Mouse (Mus musculus) C2C12 (cell line): ENCODE results near the gene Tubg2. TPM values are rescaled to one million over a fixed set of nuclear protein-coding genes. Genes with fewer than 3 reads are reported as not detected.

ENCODE experiments used
- H3K27me3 ChIP-seq: one replicate; pipeline ENCODE4 v1.6.1; 2011; ENCODE audit not compliant: control insufficient read depth, insufficient read depth, insufficient read length
- H3K36me3 ChIP-seq: one replicate; pipeline ENCODE4 v1.6.1; 2011; ENCODE audit not compliant: control insufficient read depth, insufficient read depth
- H3K4me3 ChIP-seq: one replicate; pipeline ENCODE4 v1.5.1; 2011; ENCODE audit warnings: mild to moderate bottlenecking, control low read depth; ENCODE audit not compliant: poor library complexity, insufficient read depth, severe bottlenecking
- H3K79me2 ChIP-seq: one replicate; pipeline ENCODE4 v1.6.1; 2011; ENCODE audit not compliant: control insufficient read depth, insufficient read depth
- H3K79me3 ChIP-seq: one replicate; pipeline ENCODE4 v1.6.1; 2011; ENCODE audit warnings: low read depth, control low read depth
- H3ac ChIP-seq: one replicate; pipeline ENCODE3; 2011; ENCODE audit warnings: low read depth; ENCODE audit not compliant: control insufficient read depth, insufficient read length
- CEBPB ChIP-seq: IDR thresholded peaks from one replicate; pipeline ENCODE4 v1.6.1; 2011; ENCODE audit warnings: low read depth, mild to moderate bottlenecking, control low read depth, moderate library complexity
- CTCF ChIP-seq: IDR thresholded peaks from one replicate; pipeline ENCODE4 v1.5.1; 2011; ENCODE audit not compliant: control insufficient read depth, insufficient read depth, insufficient read length
- FOSL1 ChIP-seq: IDR thresholded peaks from one replicate; pipeline ENCODE4 v1.8.0; 2011; ENCODE audit warnings: mild to moderate bottlenecking, low read length; ENCODE audit not compliant: poor library complexity, insufficient read depth, severe bottlenecking
- MAX ChIP-seq: IDR thresholded peaks from one replicate; pipeline ENCODE4 v1.6.1; 2011; ENCODE audit warnings: mild to moderate bottlenecking, control low read depth
- MYOD1 ChIP-seq: IDR thresholded peaks from one replicate; pipeline ENCODE4 v1.6.1; 2011; ENCODE audit warnings: low read depth; ENCODE audit not compliant: control insufficient read depth, insufficient read length
- MYOG ChIP-seq: IDR thresholded peaks from one replicate; pipeline ENCODE4 v1.6.1; 2011; ENCODE audit not compliant: control insufficient read depth, insufficient read length; ENCODE audit errors: extremely low read depth
- USF1 ChIP-seq: IDR thresholded peaks from one replicate; pipeline ENCODE4 v1.6.1; 2011; ENCODE audit warnings: low read depth, mild to moderate bottlenecking, control low read depth, moderate library complexity
- long read RNA-seq, 2 experiments: library from polyadenylated mRNA; unstranded; transcript quantifications; one replicate each; pipeline ENCODE4 v2.0.0; 2019 to 2020
- polyA plus RNA-seq: library from polyadenylated mRNA; unstranded; fragments of >200 nt; fragmentation: generic; extraction: Trizol; gene quantifications from one replicate; pipeline ENCODE4 v1.2.1, GENCODE M21; 2012; ENCODE audit warnings: missing spikeins

Gene Tubg2
- 0.13 TPM for polyA plus RNA-seq
- long read RNA-seq, experiment 1 = 0 reads
- long read RNA-seq, experiment 2 = 0 reads

GRCm38 (mm10) chr11:101155728-101156371, at the start of gene Tubg2:
Tubg2 (plus strand) TSS chr11:101155907.
- peak within 1 kb of the TSS; percentile 30 for H3ac ChIP-seq
- no peaks in the 10 kb centered on the region for H3K27me3 ChIP-seq
- no peak within 1 kb of the TSS for H3K4me3 ChIP-seq
- H3K36me3 ChIP-seq = no peaks in the 10 kb centered on the region
- no peaks in the 10 kb centered on the region for H3K79me2 ChIP-seq
- TF ChIP-seq USF1 (no peak), FOSL1 (no peak), CTCF (no peak), MAX (no peak), MYOG (no peak)
- no peaks in the 10 kb centered on the region for H3K79me3 ChIP-seq

GRCm38 (mm10) chr11:101109351-101109750, 46.4 kb upstream of the Tubg2 start:
- TF ChIP-seq USF1 = no peak
- Histone ChIP-seq H3K79me3 (peaks cover 53% of the 10 kb centered on the region), H3K79me2 (peaks cover 85% of the 10 kb centered on the region), H3K27me3 (no peaks in the 10 kb centered on the region), H3ac (no peak overlapping the region), H3K36me3 (peaks cover 30% of the 10 kb centered on the region), H3K4me3 (no peak overlapping the region)

GRCm38 (mm10) chr11:101110708-101111107, 45.0 kb upstream of the Tubg2 start:
- H3K79me3 ChIP-seq = peaks cover 67% of the 10 kb centered on the region
- H3K36me3 ChIP-seq = peaks cover 29% of the 10 kb centered on the region
- H3K27me3 ChIP-seq = no peaks in the 10 kb centered on the region
- no peak overlapping the region for H3K4me3 ChIP-seq
- peaks cover 95% of the 10 kb centered on the region for H3K79me2 ChIP-seq
- TF ChIP-seq USF1 = no peak
- no peak for TF ChIP-seq MAX
- TF ChIP-seq CEBPB = no peak
- TF ChIP-seq MYOD1 = no peak
- TF ChIP-seq FOSL1 = no peak
- no peak for TF ChIP-seq CTCF
- TF ChIP-seq MYOG = no peak
- H3ac ChIP-seq = no peak overlapping the region

GRCm38 (mm10) chr11:101111178-101111577, 44.5 kb upstream of the Tubg2 start:
- Histone ChIP-seq H3K27me3 (no peaks in the 10 kb centered on the region), H3K79me3 (peaks cover 71% of the 10 kb centered on the region), H3K79me2 (peaks cover 96% of the 10 kb centered on the region), H3K36me3 (peaks cover 29% of the 10 kb centered on the region), H3K4me3 (no peak overlapping the region), H3ac (no peak overlapping the region)
- TF ChIP-seq CTCF (no peak), MAX (no peak), FOSL1 (no peak), MYOD1 (no peak), MYOG (no peak), USF1 (no peak), CEBPB (no peak)

- Histone ChIP-seq H3K4me3 (no peak overlapping the region), H3K36me3 (peaks cover 37% of the 10 kb centered on the region), H3K79me2 (peaks cover 99% of the 10 kb centered on the region), H3K79me3 (peaks cover 74% of the 10 kb centered on the region), H3ac (no peak overlapping the region), H3K27me3 (no peaks in the 10 kb centered on the region)
- TF ChIP-seq CEBPB (no peak), MYOG (no peak), MYOD1 (no peak), FOSL1 (no peak), CTCF (no peak), MAX (no peak)
These were observed 43.5 kb upstream of the Tubg2 start for GRCm38 (mm10) chr11:101112186-101112585.

GRCm38 (mm10) chr11:101115564-101115963, 40.1 kb upstream of the Tubg2 start:
- Histone ChIP-seq H3K36me3 (peaks cover 37% of the 10 kb centered on the region), H3ac (no peak overlapping the region), H3K79me2 (peaks cover 96% of the 10 kb centered on the region), H3K4me3 (no peak overlapping the region), H3K27me3 (no peaks in the 10 kb centered on the region), H3K79me3 (peaks cover 74% of the 10 kb centered on the region)
- TF ChIP-seq MYOG = no peak
- TF ChIP-seq CEBPB = peak; percentile 51
